ENCODE assay signal across 7 mouse cellular contexts in the genomic region with DNA sequence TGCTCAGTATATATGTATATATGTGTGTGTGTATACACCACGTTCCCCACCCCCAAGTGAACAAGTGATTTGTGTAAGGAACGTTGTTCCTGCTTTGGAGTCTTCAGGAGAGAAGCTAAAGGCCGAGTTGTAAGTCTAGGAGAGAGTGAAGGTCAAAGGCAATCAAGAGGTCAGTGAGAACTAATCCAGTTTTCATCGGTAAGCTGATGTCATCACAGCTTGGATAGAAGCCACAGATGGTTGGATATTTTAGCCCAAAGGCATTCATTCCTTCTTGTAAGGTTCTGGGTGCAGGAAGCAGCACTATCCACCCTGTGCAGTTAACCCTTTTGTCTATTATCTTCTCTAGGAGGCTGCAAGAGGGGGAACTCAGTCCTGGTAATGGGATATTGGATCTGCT. TPM values are rescaled to one million over a fixed set of nuclear protein-coding genes. Genes with fewer than 3 reads are reported as not detected.
DNase-seq lines count a peak whose midpoint lies in the region; ATAC-seq and TF ChIP-seq lines count a peak whose summit lies in the region.

No protein-coding gene starts in this region.

- H3K4me1 ChIP-seq in kidney, postnatal 0 days (replicated peaks; ENCODE audit: insufficient read depth, low read length), result no peaks in the 10 kb centered on the region; the same call in none of the 2 replicates
- H3K4me1 ChIP-seq in embryonic facial prominence, embryonic 14.5 days (ENCODE audit: control insufficient read depth, insufficient read depth, low read length), result peaks cover 3% of the 10 kb centered on the region
- 0 out of 2 replicates have a peak, but pooled peaks cover 5% of the 10 kb centered on the region for H3K4me1 ChIP-seq in intestine, embryonic 16.5 days (ENCODE audit: control insufficient read depth, insufficient read depth, low read length)
- peaks cover 33% of the 10 kb centered on the region for H3K4me1 ChIP-seq in neural tube, embryonic 13.5 days (replicated peaks)

- H3K4me2 ChIP-seq in kidney, postnatal 0 days (ENCODE audit: low read length), result peak overlapping the region; percentile 62; the same call in 1 of the 2 replicates
- peak overlapping the region; percentile 49 for H3K4me2 ChIP-seq in embryonic facial prominence, embryonic 14.5 days (ENCODE audit: low read depth, low read length)
- H3K4me2 ChIP-seq in intestine, embryonic 16.5 days (ENCODE audit: low read depth, low read length), result peak overlapping the region; percentile 62; the same call in 1 of the 2 replicates
- peak overlapping the region; percentile 70 for H3K4me2 ChIP-seq in neural tube, embryonic 13.5 days

- TF ChIP-seq CTCF in kidney, postnatal 0 days (IDR thresholded peaks at IDR 0.05; ENCODE audit: low read depth), result no peak

- no peaks in the 10 kb centered on the region for H3K36me3 ChIP-seq in kidney, postnatal 0 days (ENCODE audit: insufficient read depth, low read length)
- peaks cover 21% of the 10 kb centered on the region for H3K36me3 ChIP-seq in embryonic facial prominence, embryonic 14.5 days (ENCODE audit: control insufficient read depth, insufficient read depth, low read length)
- no peaks in the 10 kb centered on the region for H3K36me3 ChIP-seq in intestine, embryonic 16.5 days (ENCODE audit: control insufficient read depth, insufficient read depth, low read length)
- peaks cover 7% of the 10 kb centered on the region for H3K36me3 ChIP-seq in neural tube, embryonic 13.5 days

- intact Hi-C loops in left cerebral cortex, postnatal 25 days (cut with DNase I), result no loop called here

- whole genome bisulfite sequencing in kidney, postnatal 0 days, result 42% methylated on average over 4 of the region's 4 CpGs
- 37% methylated on average over 4 of the region's 4 CpGs for WGBS in embryonic facial prominence, embryonic 14.5 days
- WGBS in intestine, embryonic 16.5 days, result 26% methylated on average over 4 of the region's 4 CpGs
- 38% methylated on average over 4 of the region's 4 CpGs for WGBS in neural tube, embryonic 13.5 days

- H3K4me3 ChIP-seq in kidney, postnatal 0 days (replicated peaks; ENCODE audit: low read depth, low read length), result no peak overlapping the region
- H3K4me3 ChIP-seq in embryonic facial prominence, embryonic 14.5 days (ENCODE audit: low read depth, low read length), result peak overlapping the region; percentile 16; the same call in 1 of the 2 replicates
- H3K4me3 ChIP-seq in intestine, embryonic 16.5 days (ENCODE audit: low read length), result peak overlapping the region; percentile 59
- no peak overlapping the region for H3K4me3 ChIP-seq in neural tube, embryonic 13.5 days

- H3K9me3 ChIP-seq in kidney, postnatal 0 days (replicated peaks; ENCODE audit: low read length), result no peaks in the 10 kb centered on the region
- H3K9me3 ChIP-seq in embryonic facial prominence, embryonic 14.5 days (ENCODE audit: control insufficient read depth, low read length), result no peaks in the 10 kb centered on the region
- H3K9me3 ChIP-seq in intestine, embryonic 16.5 days (ENCODE audit: control insufficient read depth, low read length), result no peaks in the 10 kb centered on the region
- no peaks in the 10 kb centered on the region for H3K9me3 ChIP-seq in neural tube, embryonic 13.5 days

- DNase-seq in kidney, postnatal 0 days (ENCODE audit: low spot score), result no peak
- no peak for DNase-seq in kidney, postnatal 4 days
- DNase-seq in embryonic facial prominence, embryonic 14.5 days (ENCODE audit: low spot score), result no peak
- no peak for DNase-seq in left cerebral cortex, postnatal 25 days (ENCODE audit: low spot score in 2 of 2)

- H3K27me3 ChIP-seq in kidney, postnatal 0 days (ENCODE audit: insufficient read depth, low read length), result no peaks in the 10 kb centered on the region
- 0 out of 2 replicates have a peak, but pooled peaks cover 2% of the 10 kb centered on the region for H3K27me3 ChIP-seq in embryonic facial prominence, embryonic 14.5 days (replicated peaks; ENCODE audit: control insufficient read depth, insufficient read depth, low read length)
- no peaks in the 10 kb centered on the region for H3K27me3 ChIP-seq in intestine, embryonic 16.5 days (replicated peaks; ENCODE audit: control insufficient read depth, insufficient read depth, low read length)
- no peaks in the 10 kb centered on the region for H3K27me3 ChIP-seq in neural tube, embryonic 13.5 days

- ATAC-seq in kidney, postnatal 0 days (replicated peaks; ENCODE audit: low FRiP score, low read depth), result no peak
- no peak for ATAC-seq in embryonic facial prominence, embryonic 14.5 days (ENCODE audit: low read depth)
- ATAC-seq in intestine, embryonic 16.5 days, result no peak
- ATAC-seq in neural tube, embryonic 13.5 days (ENCODE audit: low read depth), result no peak
- ATAC-seq in megakaryocyte progenitor cell, adult 5-6 weeks (replicated peaks; ENCODE audit: poor library complexity), result no peak

- no peak overlapping the region for H3K9ac ChIP-seq in kidney, postnatal 0 days (ENCODE audit: low read depth, low read length)
- H3K9ac ChIP-seq in embryonic facial prominence, embryonic 14.5 days (ENCODE audit: low read depth, low read length), result no peak overlapping the region
- H3K9ac ChIP-seq in intestine, embryonic 16.5 days (ENCODE audit: low read depth, low read length), result no peak overlapping the region
- H3K9ac ChIP-seq in neural tube, embryonic 13.5 days, result no peak overlapping the region

- H3K27ac ChIP-seq in kidney, postnatal 0 days, result no peak overlapping the region
- H3K27ac ChIP-seq in embryonic facial prominence, embryonic 14.5 days (replicated peaks; ENCODE audit: low read depth, low read length), result no peak overlapping the region
- H3K27ac ChIP-seq in intestine, embryonic 16.5 days (ENCODE audit: low read length), result no peak overlapping the region
- H3K27ac ChIP-seq in neural tube, embryonic 13.5 days (replicated peaks), result no peak overlapping the region

RNA-seq across cellular contexts. Expression of gene Pgk1, which starts 3.2 kb away (rescaled TPM):
- polyA plus RNA-seq in kidney, postnatal 0 days (2015; fragmentation: Nextera tagmentation; extraction: Ambion mirVana), result 280 and 296 TPM in 2 replicates
- polyA plus RNA-seq in embryonic facial prominence, embryonic 14.5 days (2014; fragmentation: Nextera tagmentation; extraction: Ambion mirVana), result 304 and 338 TPM in 2 replicates
- polyA plus RNA-seq in intestine, embryonic 16.5 days (2015; fragmentation: Nextera tagmentation; extraction: Ambion mirVana), result 533 and 567 TPM in 2 replicates
- polyA plus RNA-seq in neural tube, embryonic 13.5 days (2015; fragmentation: Nextera tagmentation; extraction: Ambion mirVana), result 265 and 289 TPM in 2 replicates
- 406 and 427 TPM in 2 replicates for total RNA-seq in megakaryocyte progenitor cell, adult 5-6 weeks (2015)
- 339 and 366 TPM in 2 replicates for total RNA-seq in megakaryocyte progenitor cell, adult 5-6 weeks (2017)
- 100 to 1,000 TPM; 441 to 492 TPM for total RNA-seq in left cerebral cortex, postnatal 25 days (2021)

RNA-seq across cellular contexts. Expression of gene Taf9b, which starts 30.9 kb away (rescaled TPM):
- polyA plus RNA-seq in kidney, postnatal 0 days (2015; fragmentation: Nextera tagmentation; extraction: Ambion mirVana), result 11.6 and 12.1 TPM in 2 replicates
- 14.0 and 15.1 TPM in 2 replicates for polyA plus RNA-seq in embryonic facial prominence, embryonic 14.5 days (2014; fragmentation: Nextera tagmentation; extraction: Ambion mirVana)
- 8.5 and 9.1 TPM in 2 replicates for polyA plus RNA-seq in intestine, embryonic 16.5 days (2015; fragmentation: Nextera tagmentation; extraction: Ambion mirVana)
- polyA plus RNA-seq in neural tube, embryonic 13.5 days (2015; fragmentation: Nextera tagmentation; extraction: Ambion mirVana), result 19.8 and 20.4 TPM in 2 replicates
- total RNA-seq in megakaryocyte progenitor cell, adult 5-6 weeks (2015), result 6.4 and 11.1 TPM in 2 replicates
- 1.0 and 4.1 TPM in 2 replicates for total RNA-seq in megakaryocyte progenitor cell, adult 5-6 weeks (2017)
- 10 to 100 TPM; 21.3 to 23.3 TPM for total RNA-seq in left cerebral cortex, postnatal 25 days (2021)

RNA-seq across cellular contexts. Expression of gene Tlr13, which starts 47.1 kb away (rescaled TPM):
- 0.59 and 0.62 TPM in 2 replicates for polyA plus RNA-seq in kidney, postnatal 0 days (2015; fragmentation: Nextera tagmentation; extraction: Ambion mirVana)
- 1.3 and 1.4 TPM in 2 replicates for polyA plus RNA-seq in embryonic facial prominence, embryonic 14.5 days (2014; fragmentation: Nextera tagmentation; extraction: Ambion mirVana)
- 0.67 and 0.89 TPM in 2 replicates for polyA plus RNA-seq in intestine, embryonic 16.5 days (2015; fragmentation: Nextera tagmentation; extraction: Ambion mirVana)
- 0.21 and 0.40 TPM in 2 replicates for polyA plus RNA-seq in neural tube, embryonic 13.5 days (2015; fragmentation: Nextera tagmentation; extraction: Ambion mirVana)
- total RNA-seq in megakaryocyte progenitor cell, adult 5-6 weeks (2015), result 1.3 and 1.6 TPM in 2 replicates
- total RNA-seq in megakaryocyte progenitor cell, adult 5-6 weeks (2017), result 1.00 and 1.4 TPM in 2 replicates
- total RNA-seq in left cerebral cortex, postnatal 25 days (2021), result 1 to 10 TPM; 1.3 to 1.9 TPM

Comparison
In these comparisons a context has a peak if more than half of its experiments do, and no peak if none do; other contexts are left out.
1. H3K4me3 ChIP-seq: peak in embryonic facial prominence, embryonic 14.5 days (single experiment) and intestine, embryonic 16.5 days (single experiment); none in kidney, postnatal 0 days (single experiment) and neural tube, embryonic 13.5 days (single experiment).
2. Peak in every context shown above with its lines, with median percentiles within 50 percentile points of each other: H3K4me2 ChIP-seq.